Mouse (Mus musculus) MEL (cell line): ENCODE results near the gene Hacd2.

Experiments used
- CHD1 ChIP-seq: IDR thresholded peaks from 2 replicates; pipeline ENCODE4 v1.6.1; 2012; ENCODE audit warnings: low read depth, mild to moderate bottlenecking, inconsistent platforms, low read length, improper control_type of control experiment
- CTCF ChIP-seq, 3 experiments: IDR thresholded peaks in 2 of 3; conservative IDR thresholded peaks in 1 of 3; 2 replicates each; pipeline ENCODE4 v1.5.1; 2011 to 2012; ENCODE audit warnings: low read length in 3 of 3, low read depth in 2 of 3, mild to moderate bottlenecking in 2 of 3, improper control_type of control experiment in 1 of 3, inconsistent platforms in 1 of 3, mixed read lengths in 1 of 3, moderate library complexity in 1 of 3; ENCODE audit not compliant: control insufficient read depth in 1 of 3, insufficient read depth in 1 of 3, poor library complexity in 1 of 3, severe bottlenecking in 1 of 3
- EP300 ChIP-seq, 2 experiments: IDR thresholded peaks; 2 replicates each; pipeline ENCODE4 v1.6.1; 2011; ENCODE audit warnings: improper control_type of control experiment in 2 of 2, low read length in 2 of 2, low read depth in 1 of 2, mild to moderate bottlenecking in 1 of 2
- GABPA ChIP-seq: IDR thresholded peaks from 2 replicates; pipeline ENCODE4 v1.6.1; 2012; ENCODE audit warnings: low read depth, mild to moderate bottlenecking, inconsistent platforms, low read length, improper control_type of control experiment, moderate library complexity
- KAT2A ChIP-seq: conservative IDR thresholded peaks from 2 replicates; pipeline ENCODE4 v1.6.1; 2012; ENCODE audit warnings: low read depth, low read length, improper control_type of control experiment, inconsistent platforms
- NELFE ChIP-seq: IDR thresholded peaks from 2 replicates; pipeline ENCODE4 v1.6.1; 2011; ENCODE audit warnings: low read depth, low read length, improper control_type of control experiment
- POLR2A ChIP-seq, 2 experiments: IDR thresholded peaks; 2 replicates each; pipeline ENCODE4 v1.6.1; 2011 to 2012; ENCODE audit warnings: low read length in 2 of 2, mild to moderate bottlenecking in 2 of 2, control low read depth in 1 of 2, improper control_type of control experiment in 1 of 2, low read depth in 1 of 2, moderate library complexity in 1 of 2; ENCODE audit not compliant: control insufficient read depth in 1 of 2, insufficient read depth in 1 of 2, poor library complexity in 1 of 2
- RCOR1 ChIP-seq: IDR thresholded peaks from 2 replicates; pipeline ENCODE4 v1.6.1; 2012; ENCODE audit warnings: low read depth, mild to moderate bottlenecking, inconsistent platforms, low read length, improper control_type of control experiment
- TAL1 ChIP-seq: IDR thresholded peaks from 2 replicates; pipeline ENCODE4 v1.6.1; 2012; ENCODE audit warnings: mild to moderate bottlenecking, inconsistent platforms, low read length, moderate library complexity, mixed read lengths
- ZC3H11A ChIP-seq: IDR thresholded peaks from 2 replicates; pipeline ENCODE4 v1.6.1; 2012; ENCODE audit warnings: low read depth, mild to moderate bottlenecking, inconsistent platforms, low read length, improper control_type of control experiment
- ZKSCAN1 ChIP-seq: IDR thresholded peaks from 2 replicates; pipeline ENCODE4 v1.6.1; 2012; ENCODE audit warnings: low read depth, mild to moderate bottlenecking, inconsistent platforms, low read length, improper control_type of control experiment, moderate library complexity

GRCm38 (mm10) chr16:34972471-34972870 is 49.8 kb upstream of the Hacd2 start:
- TF ChIP-seq CTCF (IDR thresholded peaks at IDR 0.05 in 2 of 3, conservative IDR thresholded peaks at IDR 0.05 in 1 of 3; ENCODE audit: control insufficient read depth in 1 of 3, insufficient read depth in 1 of 3, low read depth in 2 of 3, low read length in 3 of 3, poor library complexity in 1 of 3, severe bottlenecking in 1 of 3), result no peak
- TF ChIP-seq POLR2A (IDR thresholded peaks at IDR 0.05; ENCODE audit: control insufficient read depth in 1 of 2, insufficient read depth in 1 of 2, low read depth in 1 of 2, low read length in 2 of 2, poor library complexity in 1 of 2), result no peak
- TF ChIP-seq NELFE, result no peak
- no peak for TF ChIP-seq ZC3H11A
- TF ChIP-seq TAL1, result no peak
- no peak for TF ChIP-seq EP300 (IDR thresholded peaks at IDR 0.05; ENCODE audit: low read depth in 1 of 2, low read length in 2 of 2)
- no peak for TF ChIP-seq CHD1
- no peak for TF ChIP-seq KAT2A
- TF ChIP-seq ZKSCAN1, result no peak
- TF ChIP-seq GABPA, result no peak
- TF ChIP-seq RCOR1, result no peak
